Mouse (Mus musculus) brown adipose tissue, adult 24 weeks (tissue): ENCODE measurements around the gene Vmn2r58. TPM values are rescaled to one million over a fixed set of nuclear protein-coding genes. Genes with fewer than 3 reads are reported as not detected.
"Not testable (repeated sequence)": the region's sequence is repeated elsewhere in the genome, so short reads cannot be mapped to it uniquely, and the experiment has no call there.

Experiments
- H3K27ac ChIP-seq: fragments of 200-500 bp; replicated peaks from 2 replicates; pipeline ENCODE4 v1.5.1; 2012; ENCODE audit warnings: low read depth, mild to moderate bottlenecking, low read length
- H3K4me1 ChIP-seq: fragments of 200-500 bp; 2 replicates; pipeline ENCODE4 v1.6.1; 2012; ENCODE audit warnings: low read length, mixed read lengths; ENCODE audit not compliant: control insufficient read depth, insufficient read depth, insufficient read length
- H3K4me3 ChIP-seq: fragments of 200-500 bp; 2 replicates; pipeline ENCODE4 v1.5.1; 2012; ENCODE audit warnings: low read depth, mild to moderate bottlenecking, low read length, moderate library complexity; ENCODE audit not compliant: insufficient read depth
- polyA plus RNA-seq: library from polyadenylated mRNA; stranded (reverse); fragments of >200 nt; gene quantifications from 2 replicates; pipeline ENCODE4 v1.2.4, GENCODE M21; 2012; ENCODE audit not compliant: missing spikeins, insufficient read depth, insufficient read length

Gene Vmn2r58
- not detected in 2 replicates for polyA plus RNA-seq

DNA sequence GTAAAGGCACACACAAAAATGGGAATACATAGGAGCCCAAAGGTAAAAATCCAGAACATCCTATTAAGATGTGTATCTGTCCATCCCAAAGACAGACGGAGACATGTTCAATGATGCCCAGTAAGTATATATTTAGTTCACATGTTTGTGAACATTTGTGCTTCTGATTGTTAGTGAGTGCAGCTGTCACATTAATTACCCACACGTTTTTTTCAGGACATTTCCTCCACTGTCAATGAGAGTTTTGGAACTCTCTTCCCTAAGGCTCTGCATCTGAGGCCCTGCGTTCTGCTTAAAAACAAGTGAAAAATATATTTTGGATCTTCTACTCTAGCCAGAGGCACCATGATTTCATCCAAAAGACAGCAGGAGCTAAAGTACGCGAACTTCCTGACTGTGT lies at the start of gene Vmn2r58:
TSS of gene Vmn2r58 (minus strand) at position 101 of the 400 bp plus-strand sequence.
- H3K4me1 ChIP-seq, H3K27ac ChIP-seq, H3K4me3 ChIP-seq: not testable (repeated sequence)

Other genes with a start within 250 kb of the Vmn2r58 start
- gene Zfp788, start 239.5 kb downstream of the Vmn2r58 start, polyA plus RNA-seq = 5.3 and 7.2 TPM in 2 replicates
- not detected in 2 replicates for gene Vmn2r59, start 186.3 kb upstream of the Vmn2r58 start, polyA plus RNA-seq
- not detected in 2 replicates for gene Vmn2r60, start 235.1 kb upstream of the Vmn2r58 start, polyA plus RNA-seq